Mouse (Mus musculus): Measurements from ENCODE around the gene Stx1a.

Gene Stx1a

GRCm38 (mm10) chr5:135023344-135024173 lies at the start of gene Stx1a:
Gene Stx1a (plus strand): TSS chr5:135023482.
- in situ Hi-C loops (cut with MboI; ENCODE audit: low sequenced_read_pairs): no loop called here

GRCm38 (mm10) chr5:134973526-134973925 lies 49.8 kb upstream of the Stx1a start:
- in situ Hi-C loops (cut with MboI; ENCODE audit: low sequenced_read_pairs): no loop called here

- in situ Hi-C loops (cut with MboI; ENCODE audit: low sequenced_read_pairs): no loop called here
Measured at GRCm38 (mm10) chr5:134974294-134974693, 49.0 kb upstream of the Stx1a start.

- in situ Hi-C loops (cut with MboI; ENCODE audit: low sequenced_read_pairs): no loop called here
Measured at GRCm38 (mm10) chr5:134974921-134975320, 48.4 kb upstream of the Stx1a start.

GRCm38 (mm10) chr5:134976164-134976563 lies 47.1 kb upstream of the Stx1a start:
- in situ Hi-C loops (cut with MboI; ENCODE audit: low sequenced_read_pairs): no loop called here

- in situ Hi-C loops (cut with MboI; ENCODE audit: low sequenced_read_pairs): no loop called here
Measured at GRCm38 (mm10) chr5:134976577-134977250, 46.6 kb upstream of the Stx1a start.

GRCm38 (mm10) chr5:134977837-134978236 lies 45.4 kb upstream of the Stx1a start:
- in situ Hi-C loops (cut with MboI; ENCODE audit: low sequenced_read_pairs): no loop called here

GRCm38 (mm10) chr5:134981149-134981548 lies 42.1 kb upstream of the Stx1a start:
- in situ Hi-C loops (cut with MboI; ENCODE audit: low sequenced_read_pairs): no loop called here

- in situ Hi-C loops (cut with MboI; ENCODE audit: low sequenced_read_pairs): no loop called here
Measured at GRCm38 (mm10) chr5:134983111-134983510, 40.2 kb upstream of the Stx1a start.

GRCm38 (mm10) chr5:134983771-134984170 lies 39.5 kb upstream of the Stx1a start:
- in situ Hi-C loops (cut with MboI; ENCODE audit: low sequenced_read_pairs): no loop called here

GRCm38 (mm10) chr5:134985633-134986297 lies 37.5 kb upstream of the Stx1a start, which contains the start of gene Cldn3:
Gene Cldn3 (plus strand): TSS chr5:134986214.
- in situ Hi-C loops (cut with MboI; ENCODE audit: low sequenced_read_pairs): no loop called here

- in situ Hi-C loops (cut with MboI; ENCODE audit: low sequenced_read_pairs): no loop called here
Measured at GRCm38 (mm10) chr5:134986298-134987268, 36.7 kb upstream of the Stx1a start.

- in situ Hi-C loops (cut with MboI; ENCODE audit: low sequenced_read_pairs): no loop called here
Measured at GRCm38 (mm10) chr5:134989166-134989565, 34.1 kb upstream of the Stx1a start.

- in situ Hi-C loops (cut with MboI; ENCODE audit: low sequenced_read_pairs): no loop called here
Measured at GRCm38 (mm10) chr5:134989741-134990140, 33.5 kb upstream of the Stx1a start.

GRCm38 (mm10) chr5:134992566-134992965 lies 30.7 kb upstream of the Stx1a start:
- in situ Hi-C loops (cut with MboI; ENCODE audit: low sequenced_read_pairs): no loop called here

- in situ Hi-C loops (cut with MboI; ENCODE audit: low sequenced_read_pairs): no loop called here
Measured at GRCm38 (mm10) chr5:134998359-134998758, 24.9 kb upstream of the Stx1a start.

- in situ Hi-C loops (cut with MboI; ENCODE audit: low sequenced_read_pairs): no loop called here
Measured at GRCm38 (mm10) chr5:134999797-135000196, 23.5 kb upstream of the Stx1a start.

- in situ Hi-C loops (cut with MboI; ENCODE audit: low sequenced_read_pairs): no loop called here
Measured at GRCm38 (mm10) chr5:135000751-135001150, 22.5 kb upstream of the Stx1a start.

GRCm38 (mm10) chr5:135001309-135001708 lies 22.0 kb upstream of the Stx1a start:
- in situ Hi-C loops (cut with MboI; ENCODE audit: low sequenced_read_pairs): no loop called here

GRCm38 (mm10) chr5:135002151-135002550 lies 21.1 kb upstream of the Stx1a start:
- in situ Hi-C loops (cut with MboI; ENCODE audit: low sequenced_read_pairs): no loop called here
